Mouse (Mus musculus) left cerebral cortex, postnatal 25 days (tissue): ENCODE results near the gene Tnr. TPM values are rescaled to one million over a fixed set of nuclear protein-coding genes. Genes with fewer than 3 reads are reported as not detected.

Source experiments
- DNase-seq, 2 experiments: peaks; one replicate each; pipeline ENCODE4 v3.0.0; 2022; ENCODE audit warnings: low spot score in 2 of 2, mixed read lengths in 1 of 2
- intact Hi-C: fragments of 180-260 bp; cut with DNase I; formaldehyde crosslinking; loops from one replicate; pipeline ENCODE4 v1.15.1; 2025
- total RNA-seq, 2 experiments: library from RNA; stranded (reverse); gene quantifications; 2 replicates each; pipeline ENCODE4 v1.2.3; 2021

Gene Tnr
- total RNA-seq, 2 experiments from 2014 or later, result 131 to 137 TPM

DNA sequence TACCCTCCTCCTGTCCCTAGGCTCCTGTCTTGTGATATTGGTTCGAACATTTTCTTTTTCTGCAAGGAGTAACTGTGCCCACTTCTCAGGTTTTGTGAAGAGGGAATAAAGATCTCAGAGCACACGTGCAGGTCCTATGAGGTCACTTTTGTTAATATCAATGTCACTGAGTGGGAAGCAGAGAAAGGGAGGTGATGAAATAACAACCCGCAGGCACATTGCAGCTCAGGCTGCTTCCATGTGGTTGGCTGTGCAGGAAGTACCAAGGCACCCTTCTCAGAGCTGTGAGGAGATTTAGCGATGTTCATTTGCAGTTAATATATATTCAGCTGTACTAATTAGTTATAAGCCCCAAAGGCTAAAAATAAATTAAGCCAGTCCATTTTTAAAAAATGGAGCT lies 151.9 kb downstream of the Tnr start:
- intact Hi-C loops, result no loop called here
- DNase-seq, result no peak

DNA sequence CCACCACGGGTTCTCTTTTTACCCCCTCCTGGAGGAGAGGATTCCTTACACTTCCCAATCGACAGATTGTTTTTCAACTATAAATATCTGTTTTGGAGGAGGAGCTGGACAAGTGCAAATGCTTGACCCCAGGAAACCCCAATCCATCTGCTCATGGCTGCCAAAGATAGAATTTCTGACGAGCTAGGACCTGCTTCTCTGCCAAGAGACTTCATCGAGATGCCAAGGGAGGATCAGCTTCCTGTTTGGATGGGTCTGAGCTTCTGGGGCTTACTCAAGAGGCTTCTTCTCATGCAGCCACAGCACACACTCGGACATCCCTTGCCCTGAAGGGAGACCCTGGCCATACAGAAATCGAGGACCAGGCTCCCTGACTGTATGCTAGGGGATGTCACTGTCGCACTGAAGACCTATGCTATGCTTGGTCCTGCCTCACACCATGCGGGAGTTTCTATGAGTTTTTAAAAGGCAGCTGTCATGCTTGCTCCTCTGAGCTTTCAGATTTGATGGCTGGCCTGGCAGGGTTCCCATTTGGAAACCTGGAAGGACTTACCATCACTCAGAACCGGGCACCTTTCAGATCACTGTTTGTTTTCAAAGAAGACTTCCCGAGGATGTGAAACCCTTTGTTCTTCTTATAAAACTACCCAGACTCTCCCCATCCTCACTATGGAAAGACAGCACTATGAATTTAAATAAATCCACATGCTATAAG lies 154.8 kb downstream of the Tnr start:
- intact Hi-C loops, result no loop called here

GRCm38 (mm10) chr1:159681252-159681651 lies 157.7 kb downstream of the Tnr start:
- DNase-seq, result no peak
- intact Hi-C loops, result no loop called here

More for the DNA sequence above, 154.8 kb downstream of the Tnr start:
- DNase-seq, result peak in 1 of 2 experiments; percentile 57

DNA sequence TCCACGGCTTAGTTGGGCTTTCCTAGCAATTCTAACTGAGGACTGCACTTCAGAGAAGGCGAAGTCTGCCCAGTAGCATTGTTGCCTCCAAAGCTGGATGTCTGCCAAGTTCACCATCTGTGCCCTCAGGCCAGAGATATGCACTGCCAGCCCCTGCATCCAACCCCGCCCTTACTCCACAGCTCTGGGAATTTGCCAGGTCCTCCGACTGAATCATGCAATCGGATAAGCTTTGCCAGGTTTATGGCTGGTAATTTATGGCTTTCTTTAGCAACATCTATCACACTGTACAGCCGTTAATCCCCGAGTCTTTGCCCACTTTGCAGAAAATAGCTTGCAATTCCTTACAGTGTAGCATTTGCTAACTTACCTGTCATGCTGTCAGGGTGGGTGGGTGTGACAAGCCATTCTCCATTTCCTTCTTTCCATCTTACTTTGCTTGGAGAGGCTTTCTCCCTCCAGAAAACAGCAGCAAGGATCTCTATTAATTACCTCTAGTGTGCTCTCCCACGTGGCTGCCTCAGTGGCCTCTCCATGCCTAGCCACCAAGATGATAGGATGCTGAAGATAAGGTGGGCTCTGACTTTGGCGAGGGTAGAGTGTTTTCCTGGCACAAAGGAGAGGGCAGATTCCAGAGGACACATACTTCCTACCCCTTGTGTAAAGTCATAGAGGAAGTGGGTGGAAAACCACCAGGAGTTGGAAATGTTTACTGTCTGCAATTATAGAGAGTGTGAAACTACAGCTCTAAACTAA lies 163.1 kb downstream of the Tnr start:
- intact Hi-C loops, result no loop called here
- peak; percentile 51 to 55 for DNase-seq

- DNase-seq, result peak in 1 of 2 experiments; percentile 42
- intact Hi-C loops, result no loop called here
Observed at GRCm38 (mm10) chr1:159696717-159697116, 173.1 kb downstream of the Tnr start.

- intact Hi-C loops, result no loop called here
- no peak for DNase-seq
Observed at GRCm38 (mm10) chr1:159702038-159702437, 178.5 kb downstream of the Tnr start.

- intact Hi-C loops, result loop anchor here (5.0 kb wide), 1 partner anchor 183 kb away; the partner anchor contains the start of gene Tnr
- peak in 1 of 2 experiments; percentile 60 for DNase-seq
Observed at GRCm38 (mm10) chr1:159704925-159705324, 181.4 kb downstream of the Tnr start.

GRCm38 (mm10) chr1:159716301-159716700 lies 192.7 kb downstream of the Tnr start:
- no peak for DNase-seq
- intact Hi-C loops, result loop anchor here (2.0 kb wide), 2 partner anchors 56 to 72 kb away; no protein-coding TSS in a partner anchor

- intact Hi-C loops, result loop anchor here (2.0 kb wide), 2 partner anchors 56 to 72 kb away; no protein-coding TSS in a partner anchor
- DNase-seq, result peak; percentile 66 to 96
Observed at GRCm38 (mm10) chr1:159717016-159717415, 193.4 kb downstream of the Tnr start.

GRCm38 (mm10) chr1:159723733-159724132 lies 200.2 kb downstream of the Tnr start:
- intact Hi-C loops, result no loop called here
- no peak for DNase-seq

DNA sequence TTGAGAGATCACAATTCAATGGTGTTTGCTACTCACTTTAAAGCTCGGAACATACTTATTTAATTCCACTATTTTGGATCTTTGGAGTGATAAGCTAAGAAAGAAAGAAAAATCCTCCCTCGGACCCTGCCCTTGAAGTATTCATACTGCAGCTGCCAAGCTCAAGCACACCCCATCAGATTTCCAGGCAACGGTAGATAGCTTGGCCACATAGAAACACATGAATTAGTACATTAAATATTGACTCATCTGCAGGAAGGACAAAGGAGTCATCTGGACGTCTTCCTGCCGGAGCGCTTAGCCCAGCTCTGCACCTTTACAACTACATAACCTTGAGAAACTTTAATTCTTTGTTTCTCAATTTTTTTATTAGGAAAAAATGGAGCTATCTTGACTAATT lies 205.7 kb downstream of the Tnr start:
- DNase-seq, result no peak
- intact Hi-C loops, result no loop called here

GRCm38 (mm10) chr1:159730826-159731225 lies 207.3 kb downstream of the Tnr start:
- intact Hi-C loops, result no loop called here
- no peak for DNase-seq

DNA sequence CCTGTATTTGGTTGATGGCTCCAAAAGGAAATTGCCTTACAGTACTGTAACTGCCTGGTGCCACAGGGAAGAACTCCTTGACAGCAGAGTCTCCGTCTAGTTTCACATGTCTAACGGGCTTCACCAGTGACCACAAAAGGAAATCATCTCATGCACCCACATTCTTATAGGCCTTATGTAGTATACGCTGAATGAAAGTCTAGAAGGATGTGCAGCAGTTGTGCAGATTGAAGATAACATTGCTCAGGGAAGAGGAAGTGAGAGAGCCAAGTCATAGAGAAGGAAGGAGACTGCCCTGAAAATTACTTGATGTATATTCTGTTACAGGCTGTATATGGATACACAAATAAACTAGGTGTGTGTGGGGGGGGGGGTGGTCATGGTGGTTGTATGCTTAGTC lies 211.5 kb downstream of the Tnr start:
- intact Hi-C loops, result no loop called here
- DNase-seq, result no peak

DNA sequence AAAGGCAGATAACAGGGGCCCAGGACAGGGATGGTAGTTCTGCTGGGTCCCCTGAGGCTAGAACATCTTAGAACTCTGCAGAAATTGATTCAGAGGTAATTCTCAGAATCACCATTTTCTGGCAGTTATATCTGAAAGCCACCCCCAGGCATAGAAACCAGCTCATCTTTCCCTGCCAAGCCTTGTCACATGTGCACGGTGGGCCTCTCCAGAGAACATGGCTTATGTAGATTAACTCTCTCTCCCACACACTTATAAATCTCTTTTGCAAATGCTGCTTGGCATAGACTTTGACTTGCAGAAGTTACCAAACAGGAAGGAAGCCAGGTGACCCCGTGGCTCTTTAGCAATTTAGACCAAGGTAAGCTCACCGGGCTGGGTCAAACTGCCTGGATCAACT lies 215.9 kb downstream of the Tnr start:
- intact Hi-C loops, result no loop called here
- peak; percentile 45 to 87 for DNase-seq

DNA sequence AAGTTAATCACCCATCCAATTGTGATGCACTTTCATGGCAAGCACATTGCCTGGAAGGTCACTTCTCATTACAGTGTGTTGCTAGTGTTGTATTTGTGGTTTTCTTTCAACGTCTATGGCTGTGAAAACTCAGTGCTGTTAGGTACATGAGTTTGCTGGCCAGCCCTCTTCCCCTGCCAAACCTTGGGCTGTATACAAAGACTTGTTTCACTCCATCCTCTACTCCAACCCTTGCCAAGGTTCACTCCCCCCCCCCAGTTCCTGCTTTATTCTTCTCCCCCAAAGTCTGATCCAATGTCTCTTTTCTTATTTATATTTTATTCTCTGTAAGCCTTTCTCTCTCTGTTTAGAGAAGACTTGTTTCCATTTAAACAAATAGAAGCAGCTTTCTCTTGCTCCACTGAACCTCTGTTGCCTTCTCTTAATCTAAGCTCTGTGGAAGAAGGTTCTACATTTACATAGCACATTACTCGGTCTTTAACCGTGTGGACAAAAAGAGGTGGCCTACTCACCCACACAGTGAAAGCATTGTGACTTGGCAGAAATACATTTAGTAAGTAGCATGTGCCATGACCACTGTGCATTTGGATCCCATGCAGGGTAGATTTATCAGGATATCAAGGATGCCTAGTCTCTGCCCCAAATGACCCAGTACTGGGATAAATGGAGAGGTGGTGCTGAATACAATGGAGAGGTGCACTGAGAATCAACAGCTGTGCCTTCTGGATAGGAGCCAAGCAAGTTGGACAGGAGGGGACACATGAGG lies 217.9 kb downstream of the Tnr start:
- intact Hi-C loops, result no loop called here

GRCm38 (mm10) chr1:159742003-159742274 lies 218.4 kb downstream of the Tnr start:
- intact Hi-C loops, result no loop called here
- DNase-seq, result no peak

More for the DNA sequence above, 217.9 kb downstream of the Tnr start:
- DNase-seq, result no peak

- intact Hi-C loops, result no loop called here
Observed at GRCm38 (mm10) chr1:159743744-159744253, 220.2 kb downstream of the Tnr start.

DNA sequence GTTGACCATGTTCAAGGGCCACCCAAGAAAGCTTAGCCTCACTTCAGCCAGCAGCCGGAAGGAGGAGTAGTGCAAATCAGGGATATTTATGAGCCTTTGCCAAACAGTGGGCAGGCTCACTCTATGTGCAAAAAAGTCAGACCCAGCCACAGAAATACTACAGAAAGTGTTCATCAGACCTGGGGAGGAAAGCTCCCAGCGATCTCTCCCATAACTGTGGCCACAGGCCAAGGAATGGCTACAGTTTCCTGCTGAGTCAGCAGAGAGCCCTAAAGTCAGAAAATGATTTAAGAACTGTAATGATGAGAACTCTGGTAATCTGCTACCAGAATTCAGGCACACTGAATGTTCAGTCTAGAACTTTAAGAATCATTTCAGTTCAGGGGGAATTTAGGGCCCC lies 221.7 kb downstream of the Tnr start:
- no peak for DNase-seq
- intact Hi-C loops, result no loop called here

More at GRCm38 (mm10) chr1:159743744-159744253, 220.2 kb downstream of the Tnr start:
- no peak for DNase-seq

GRCm38 (mm10) chr1:159747969-159748368 lies 224.4 kb downstream of the Tnr start:
- no peak for DNase-seq
- intact Hi-C loops, result no loop called here

DNA sequence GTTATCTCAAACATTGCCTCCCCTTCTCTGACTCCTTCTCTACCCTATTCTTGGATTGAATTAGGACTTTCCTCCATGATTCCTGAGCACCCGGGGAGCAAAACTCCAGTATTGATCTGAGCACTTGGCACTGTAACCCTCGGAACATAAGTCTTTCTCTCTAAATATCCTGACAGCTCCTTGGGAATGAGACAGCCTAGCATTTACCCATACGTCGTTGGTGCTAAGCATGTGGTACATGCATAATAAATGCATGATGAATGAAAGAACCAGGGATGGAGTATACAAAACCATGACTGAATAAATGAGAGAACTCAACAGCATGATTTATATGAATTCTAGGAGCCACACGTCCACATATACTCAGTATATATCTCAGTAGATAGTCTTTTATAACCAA lies 226.8 kb downstream of the Tnr start:
- no peak for DNase-seq
- intact Hi-C loops, result no loop called here
